Mouse (Mus musculus): Measurements from ENCODE around the gene Serpinb11. TPM values are rescaled to one million over a fixed set of nuclear protein-coding genes. Genes with fewer than 3 reads are reported as not detected.

Gene Serpinb11
- not detected in 2 replicates for polyA plus RNA-seq (2015; fragmentation: Nextera tagmentation; extraction: Ambion mirVana)

- Histone ChIP-seq H3K36me3 (replicated peaks; ENCODE audit: insufficient read depth, low read length) (no peaks in the 10 kb centered on the region), H3K4me3 (ENCODE audit: low read depth, low read length) (no peak within 1 kb of the TSS), H3K27me3 (ENCODE audit: insufficient read depth, low read length) (no peaks in the 10 kb centered on the region), H3K27ac (ENCODE audit: low read depth) (no peak within 1 kb of the TSS), H3K9me3 (ENCODE audit: low read length) (no peaks in the 10 kb centered on the region), H3K4me1 (ENCODE audit: insufficient read depth) (no peaks in the 10 kb centered on the region), H3K9ac (replicated peaks) (no peak within 1 kb of the TSS), H3K4me2 (ENCODE audit: low read depth, low read length) (no peak within 1 kb of the TSS)
- 52% methylated on average over 1 of the region's 1 CpGs for WGBS (ENCODE audit: insufficient replicate concordance)
- ATAC-seq: no peak
- TF ChIP-seq EP300 (IDR thresholded peaks at IDR 0.05; ENCODE audit: low read depth) (no peak), CTCF (IDR thresholded peaks at IDR 0.05; ENCODE audit: low read depth) (no peak)
- no peak for DNase-seq
Observed at GRCm38 (mm10) chr1:107360898-107361297, at the start of gene Serpinb11. TSS of gene Serpinb11 (plus strand) at chr1:107361198.

- H3K4me1 ChIP-seq (ENCODE audit: insufficient read depth): no peaks in the 10 kb centered on the region
- H3K27ac ChIP-seq (ENCODE audit: low read depth): no peak overlapping the region
- H3K27me3 ChIP-seq (ENCODE audit: insufficient read depth, low read length): no peaks in the 10 kb centered on the region
- no peak overlapping the region for H3K9ac ChIP-seq (replicated peaks)
- no peak for DNase-seq
- no peaks in the 10 kb centered on the region for H3K9me3 ChIP-seq (ENCODE audit: low read length)
- no peak for ATAC-seq
- H3K4me3 ChIP-seq (ENCODE audit: low read depth, low read length): no peak overlapping the region
- no peaks in the 10 kb centered on the region for H3K36me3 ChIP-seq (replicated peaks; ENCODE audit: insufficient read depth, low read length)
- TF ChIP-seq EP300 (IDR thresholded peaks at IDR 0.05; ENCODE audit: low read depth): no peak
- no peak for TF ChIP-seq CTCF (IDR thresholded peaks at IDR 0.05; ENCODE audit: low read depth)
- H3K4me2 ChIP-seq (ENCODE audit: low read depth, low read length): no peak overlapping the region
Observed at GRCm38 (mm10) chr1:107345979-107346378, 15.0 kb upstream of the Serpinb11 start.

- Histone ChIP-seq H3K9me3 (ENCODE audit: low read length) (no peaks in the 10 kb centered on the region), H3K4me1 (ENCODE audit: insufficient read depth) (no peaks in the 10 kb centered on the region), H3K27ac (ENCODE audit: low read depth) (no peak overlapping the region), H3K4me3 (ENCODE audit: low read depth, low read length) (no peak overlapping the region), H3K9ac (replicated peaks) (no peak overlapping the region), H3K4me2 (ENCODE audit: low read depth, low read length) (no peak overlapping the region), H3K27me3 (ENCODE audit: insufficient read depth, low read length) (no peaks in the 10 kb centered on the region), H3K36me3 (replicated peaks; ENCODE audit: insufficient read depth, low read length) (no peaks in the 10 kb centered on the region)
- no peak for DNase-seq
- WGBS (ENCODE audit: insufficient replicate concordance): 89% methylated on average over 2 of the region's 2 CpGs
- no peak for ATAC-seq
- TF ChIP-seq CTCF (IDR thresholded peaks at IDR 0.05; ENCODE audit: low read depth) (no peak), EP300 (IDR thresholded peaks at IDR 0.05; ENCODE audit: low read depth) (no peak)
Observed at GRCm38 (mm10) chr1:107346788-107347187, 14.2 kb upstream of the Serpinb11 start.

- Histone ChIP-seq H3K4me3 (ENCODE audit: low read depth, low read length) (no peak overlapping the region), H3K27me3 (ENCODE audit: insufficient read depth, low read length) (no peaks in the 10 kb centered on the region), H3K4me2 (ENCODE audit: low read depth, low read length) (no peak overlapping the region), H3K4me1 (ENCODE audit: insufficient read depth) (no peaks in the 10 kb centered on the region), H3K27ac (ENCODE audit: low read depth) (no peak overlapping the region), H3K36me3 (replicated peaks; ENCODE audit: insufficient read depth, low read length) (no peaks in the 10 kb centered on the region), H3K9me3 (ENCODE audit: low read length) (no peaks in the 10 kb centered on the region), H3K9ac (replicated peaks) (no peak overlapping the region)
- TF ChIP-seq CTCF (IDR thresholded peaks at IDR 0.05; ENCODE audit: low read depth): no peak
- TF ChIP-seq EP300 (IDR thresholded peaks at IDR 0.05; ENCODE audit: low read depth): no peak
- DNase-seq (no peak), ATAC-seq (no peak)
- 32% methylated on average over 3 of the region's 3 CpGs for WGBS (ENCODE audit: insufficient replicate concordance)
Observed at GRCm38 (mm10) chr1:107350392-107350791, 10.6 kb upstream of the Serpinb11 start.

GRCm38 (mm10) chr1:107351115-107351514 lies 9.9 kb upstream of the Serpinb11 start:
- H3K9ac ChIP-seq (replicated peaks): no peak overlapping the region
- no peaks in the 10 kb centered on the region for H3K36me3 ChIP-seq (replicated peaks; ENCODE audit: insufficient read depth, low read length)
- no peaks in the 10 kb centered on the region for H3K9me3 ChIP-seq (ENCODE audit: low read length)
- no peak overlapping the region for H3K4me3 ChIP-seq (ENCODE audit: low read depth, low read length)
- 34% methylated on average over 2 of the region's 2 CpGs for WGBS (ENCODE audit: insufficient replicate concordance)
- ATAC-seq: no peak
- no peak overlapping the region for H3K4me2 ChIP-seq (ENCODE audit: low read depth, low read length)
- no peaks in the 10 kb centered on the region for H3K27me3 ChIP-seq (ENCODE audit: insufficient read depth, low read length)
- H3K27ac ChIP-seq (ENCODE audit: low read depth): no peak overlapping the region
- H3K4me1 ChIP-seq (ENCODE audit: insufficient read depth): no peaks in the 10 kb centered on the region
- no peak for TF ChIP-seq EP300 (IDR thresholded peaks at IDR 0.05; ENCODE audit: low read depth)
- TF ChIP-seq CTCF (IDR thresholded peaks at IDR 0.05; ENCODE audit: low read depth): no peak
- no peak for DNase-seq

- H3K27me3 ChIP-seq (ENCODE audit: insufficient read depth, low read length): no peaks in the 10 kb centered on the region
- no peaks in the 10 kb centered on the region for H3K9me3 ChIP-seq (ENCODE audit: low read length)
- no peak overlapping the region for H3K27ac ChIP-seq (ENCODE audit: low read depth)
- H3K4me2 ChIP-seq (ENCODE audit: low read depth, low read length): no peak overlapping the region
- H3K36me3 ChIP-seq (replicated peaks; ENCODE audit: insufficient read depth, low read length): no peaks in the 10 kb centered on the region
- WGBS (ENCODE audit: insufficient replicate concordance): 25% methylated on average over 3 of the region's 3 CpGs
- no peak overlapping the region for H3K9ac ChIP-seq (replicated peaks)
- no peaks in the 10 kb centered on the region for H3K4me1 ChIP-seq (ENCODE audit: insufficient read depth)
- no peak for DNase-seq
- H3K4me3 ChIP-seq (ENCODE audit: low read depth, low read length): no peak overlapping the region
- ATAC-seq: no peak
- TF ChIP-seq EP300 (IDR thresholded peaks at IDR 0.05; ENCODE audit: low read depth) (no peak), CTCF (IDR thresholded peaks at IDR 0.05; ENCODE audit: low read depth) (peak; percentile 60)
Observed at GRCm38 (mm10) chr1:107353046-107353445, 8.0 kb upstream of the Serpinb11 start.

GRCm38 (mm10) chr1:107365973-107366372 lies 5.0 kb downstream of the Serpinb11 start:
- no peaks in the 10 kb centered on the region for H3K9me3 ChIP-seq (ENCODE audit: low read length)
- H3K36me3 ChIP-seq (replicated peaks; ENCODE audit: insufficient read depth, low read length): no peaks in the 10 kb centered on the region
- no peak overlapping the region for H3K4me2 ChIP-seq (ENCODE audit: low read depth, low read length)
- WGBS (ENCODE audit: insufficient replicate concordance): 72% methylated on average over 7 of the region's 7 CpGs
- no peak overlapping the region for H3K4me3 ChIP-seq (ENCODE audit: low read depth, low read length)
- H3K27me3 ChIP-seq (ENCODE audit: insufficient read depth, low read length): no peaks in the 10 kb centered on the region
- H3K27ac ChIP-seq (ENCODE audit: low read depth): no peak overlapping the region
- no peak for TF ChIP-seq EP300 (IDR thresholded peaks at IDR 0.05; ENCODE audit: low read depth)
- no peak for TF ChIP-seq CTCF (IDR thresholded peaks at IDR 0.05; ENCODE audit: low read depth)
- no peaks in the 10 kb centered on the region for H3K4me1 ChIP-seq (ENCODE audit: insufficient read depth)
- ATAC-seq (no peak), DNase-seq (no peak)
- H3K9ac ChIP-seq (replicated peaks): no peak overlapping the region

All from liver, postnatal 0 days (tissue).